Mouse (Mus musculus) kidney, embryonic 16.5 days (tissue): ENCODE measurements around the gene Nin. TPM values are rescaled to one million over a fixed set of nuclear protein-coding genes. Genes with fewer than 3 reads are reported as not detected.

Experiments
- ATAC-seq: fragments of 200-750 bp; cut with Nextera tagmentation; 2 replicates; pipeline ENCODE4 v1.8.0; 2017; ENCODE audit warnings: moderate TSS enrichment; ENCODE audit not compliant: low FRiP score, low TSS enrichment
- H3K27ac ChIP-seq: fragments of 300-500 bp; sonication (generic); 2 replicates; pipeline ENCODE4 v1.5.1; 2014; ENCODE audit warnings: low read length
- H3K27me3 ChIP-seq: fragments of 300-500 bp; sonication (generic); 2 replicates; pipeline ENCODE4 v1.6.1; 2014; ENCODE audit warnings: low read length, control low read depth, mixed read lengths; ENCODE audit not compliant: insufficient read depth
- H3K36me3 ChIP-seq: fragments of 300-500 bp; sonication (generic); 2 replicates; pipeline ENCODE4 v1.6.1; 2014; ENCODE audit warnings: low read length, control low read depth, mixed read lengths; ENCODE audit not compliant: insufficient read depth
- H3K4me1 ChIP-seq: fragments of 300-500 bp; sonication (generic); 2 replicates; pipeline ENCODE4 v1.6.1; 2014; ENCODE audit warnings: low read length, control low read depth, mixed read lengths; ENCODE audit not compliant: insufficient read depth
- H3K4me2 ChIP-seq: fragments of 300-500 bp; sonication (generic); replicated peaks from 2 replicates; pipeline ENCODE4 v1.6.1; 2014; ENCODE audit warnings: low read depth, low read length
- H3K4me3 ChIP-seq: fragments of 300-500 bp; sonication (generic); 2 replicates; pipeline ENCODE4 v1.5.1; 2014; ENCODE audit warnings: mild to moderate bottlenecking, low read length
- H3K9ac ChIP-seq: fragments of 300-500 bp; sonication (generic); replicated peaks from 2 replicates; pipeline ENCODE4 v1.6.1; 2014; ENCODE audit warnings: low read length
- H3K9me3 ChIP-seq: fragments of 300-500 bp; sonication (generic); 2 replicates; pipeline ENCODE4 v1.6.1; 2016; ENCODE audit warnings: low read length, control low read depth
- WGBS: fragments of 180-500 bp; shearing (Covaris S2); extraction: QIAGEN DNeasy Blood & Tissue Kit; methylation state at CpG from one replicate; pipeline ENCODE4 v1.1.7; 2014; 5-methylcytosine and 5-hydroxymethylcytosine counted together
- polyA plus RNA-seq: library from polyadenylated mRNA; unstranded; fragments of >200 nt; fragmentation: Nextera tagmentation; extraction: Ambion mirVana; gene quantifications from 2 replicates; pipeline ENCODE4 v1.2.1, GENCODE M21; 2015

Nin gene
- polyA plus RNA-seq, 1 experiment from 2014 or later, result 12.0 TPM

GRCm38 (mm10) chr12:70043421-70043820, 70.1 kb downstream of the Nin start:
- no peak overlapping the region for H3K27ac ChIP-seq
- no peak overlapping the region for H3K4me2 ChIP-seq
- peaks cover 46% of the 10 kb centered on the region for H3K36me3 ChIP-seq
- H3K4me3 ChIP-seq, result no peak overlapping the region
- ATAC-seq, result no peak
- WGBS, result 93% methylated on average over 13 of the region's 13 CpGs
- H3K27me3 ChIP-seq, result no peaks in the 10 kb centered on the region
- no peaks in the 10 kb centered on the region for H3K4me1 ChIP-seq
- no peak overlapping the region for H3K9ac ChIP-seq
- no peaks in the 10 kb centered on the region for H3K9me3 ChIP-seq

- Histone ChIP-seq H3K4me1 (no peaks in the 10 kb centered on the region), H3K27me3 (no peaks in the 10 kb centered on the region), H3K4me2 (no peak overlapping the region), H3K9me3 (no peaks in the 10 kb centered on the region), H3K36me3 (peaks cover 43% of the 10 kb centered on the region), H3K9ac (no peak overlapping the region), H3K4me3 (no peak overlapping the region), H3K27ac (no peak overlapping the region)
- WGBS, result 64% methylated on average over 6 of the region's 6 CpGs
- ATAC-seq, result no peak
These were observed 72.5 kb downstream of the Nin start for GRCm38 (mm10) chr12:70040981-70041380.

- no peaks in the 10 kb centered on the region for H3K27me3 ChIP-seq
- no peaks in the 10 kb centered on the region for H3K9me3 ChIP-seq
- H3K9ac ChIP-seq, result no peak overlapping the region
- no peak overlapping the region for H3K27ac ChIP-seq
- H3K36me3 ChIP-seq, result peaks cover 31% of the 10 kb centered on the region
- WGBS, result 95% methylated on average over 19 of the region's 19 CpGs
- H3K4me3 ChIP-seq, result no peak overlapping the region
- H3K4me1 ChIP-seq, result no peaks in the 10 kb centered on the region
- ATAC-seq, result no peak
- no peak overlapping the region for H3K4me2 ChIP-seq
These were observed 76.7 kb downstream of the Nin start for GRCm38 (mm10) chr12:70036722-70037305.

- no peak overlapping the region for H3K27ac ChIP-seq
- peaks cover 36% of the 10 kb centered on the region for H3K36me3 ChIP-seq
- no peaks in the 10 kb centered on the region for H3K27me3 ChIP-seq
- H3K4me1 ChIP-seq, result no peaks in the 10 kb centered on the region
- no peak overlapping the region for H3K4me2 ChIP-seq
- no peak for ATAC-seq
- no peak overlapping the region for H3K4me3 ChIP-seq
- H3K9me3 ChIP-seq, result no peaks in the 10 kb centered on the region
- no peak overlapping the region for H3K9ac ChIP-seq
These were observed 87.3 kb downstream of the Nin start for GRCm38 (mm10) chr12:70026233-70026632.

- Histone ChIP-seq H3K9ac (no peak overlapping the region), H3K4me3 (no peak overlapping the region), H3K4me2 (no peak overlapping the region), H3K27me3 (no peaks in the 10 kb centered on the region), H3K4me1 (no peaks in the 10 kb centered on the region), H3K9me3 (no peaks in the 10 kb centered on the region), H3K27ac (no peak overlapping the region), H3K36me3 (peaks cover 42% of the 10 kb centered on the region)
- WGBS, result 83% methylated on average over 6 of the region's 6 CpGs
- no peak for ATAC-seq
These were observed 88.1 kb downstream of the Nin start for GRCm38 (mm10) chr12:70025431-70025830.

GRCm38 (mm10) chr12:70023580-70023979, 89.9 kb downstream of the Nin start:
- no peak for ATAC-seq
- 76% methylated on average over 4 of the region's 4 CpGs for WGBS

GRCm38 (mm10) chr12:70018153-70018552, 95.4 kb downstream of the Nin start:
- H3K36me3 ChIP-seq, result peaks cover 42% of the 10 kb centered on the region

More at GRCm38 (mm10) chr12:70023580-70023979, 89.9 kb downstream of the Nin start:
- Histone ChIP-seq H3K27ac (no peak overlapping the region; the same call in 1 of the 2 replicates), H3K9ac (no peak overlapping the region), H3K4me2 (no peak overlapping the region), H3K36me3 (peaks cover 46% of the 10 kb centered on the region), H3K9me3 (no peaks in the 10 kb centered on the region), H3K27me3 (no peaks in the 10 kb centered on the region), H3K4me1 (no peaks in the 10 kb centered on the region), H3K4me3 (no peak overlapping the region)

GRCm38 (mm10) chr12:70015936-70016335, 97.6 kb downstream of the Nin start:
- Histone ChIP-seq H3K4me2 (no peak overlapping the region), H3K9ac (no peak overlapping the region), H3K27me3 (no peaks in the 10 kb centered on the region), H3K27ac (no peak overlapping the region), H3K36me3 (peaks cover 46% of the 10 kb centered on the region), H3K4me3 (no peak overlapping the region), H3K9me3 (no peaks in the 10 kb centered on the region), H3K4me1 (no peaks in the 10 kb centered on the region)
- ATAC-seq, result no peak
- 76% methylated on average over 4 of the region's 4 CpGs for WGBS

More at GRCm38 (mm10) chr12:70018153-70018552, 95.4 kb downstream of the Nin start:
- no peak for ATAC-seq
- Histone ChIP-seq H3K4me3 (no peak overlapping the region), H3K9me3 (no peaks in the 10 kb centered on the region), H3K27me3 (no peaks in the 10 kb centered on the region), H3K9ac (no peak overlapping the region), H3K4me1 (no peaks in the 10 kb centered on the region), H3K4me2 (no peak overlapping the region), H3K27ac (no peak overlapping the region)
- WGBS, result 75% methylated on average over 4 of the region's 4 CpGs

- peaks cover 20% of the 10 kb centered on the region for H3K36me3 ChIP-seq
- H3K4me3 ChIP-seq, result no peak overlapping the region
- no peak for ATAC-seq
- no peaks in the 10 kb centered on the region for H3K9me3 ChIP-seq
- no peak overlapping the region for H3K9ac ChIP-seq
- H3K27me3 ChIP-seq, result no peaks in the 10 kb centered on the region
- no peak overlapping the region for H3K27ac ChIP-seq
- no peaks in the 10 kb centered on the region for H3K4me1 ChIP-seq
- WGBS, result 61% methylated on average over 5 of the region's 5 CpGs
- no peak overlapping the region for H3K4me2 ChIP-seq
These were observed 101.8 kb downstream of the Nin start for GRCm38 (mm10) chr12:70011681-70012080.

- Histone ChIP-seq H3K4me3 (no peak overlapping the region), H3K27ac (no peak overlapping the region), H3K9me3 (no peaks in the 10 kb centered on the region), H3K27me3 (no peaks in the 10 kb centered on the region), H3K4me2 (no peak overlapping the region), H3K4me1 (no peaks in the 10 kb centered on the region), H3K36me3 (peaks cover 20% of the 10 kb centered on the region), H3K9ac (no peak overlapping the region)
- 93% methylated on average over 4 of the region's 4 CpGs for WGBS
- no peak for ATAC-seq
These were observed 103.2 kb downstream of the Nin start for GRCm38 (mm10) chr12:70010356-70010755.
